Mouse (Mus musculus): ENCODE results near the gene Rbm17.

DNA sequence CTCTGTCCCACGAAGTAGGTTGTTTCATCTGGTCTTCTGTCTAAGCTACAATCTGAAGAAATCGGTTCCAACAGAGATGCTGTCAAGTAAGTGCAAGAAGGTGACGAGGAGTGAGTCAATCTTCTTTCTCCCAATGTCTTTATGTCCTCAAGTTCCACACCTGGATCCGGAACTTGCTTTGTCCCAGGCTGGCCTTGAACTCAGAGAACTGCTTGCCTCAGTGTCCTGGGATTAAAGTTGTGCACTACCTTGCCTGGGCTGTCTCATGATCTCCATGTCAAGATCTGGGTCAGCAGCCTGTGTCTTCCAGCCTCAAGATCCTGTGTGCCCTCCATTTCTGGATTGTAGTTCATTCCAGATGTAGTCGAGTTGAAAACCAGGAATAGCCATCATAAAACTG lies at the start of gene Rbm17:
- TF ChIP-seq JUND (IDR thresholded peaks at IDR 0.05; ENCODE audit: low read depth, low read length) (no peak), TBP (IDR thresholded peaks at IDR 0.05; ENCODE audit: low read depth, low read length) (no peak), GATA1 (IDR thresholded peaks at IDR 0.05; ENCODE audit: low read depth, low read length) (no peak), CTCF (IDR thresholded peaks at IDR 0.05 in 2 of 3, conservative IDR thresholded peaks at IDR 0.05 in 1 of 3; ENCODE audit: control insufficient read depth in 1 of 3, insufficient read depth in 1 of 3, low read depth in 2 of 3, low read length in 3 of 3, poor library complexity in 1 of 3, severe bottlenecking in 1 of 3) (no peak), POLR2A (IDR thresholded peaks at IDR 0.05; ENCODE audit: control insufficient read depth in 1 of 2, insufficient read depth in 1 of 2, low read depth in 1 of 2, low read length in 2 of 2, poor library complexity in 1 of 2) (no peak), EP300 (IDR thresholded peaks at IDR 0.05; ENCODE audit: low read depth in 1 of 2, low read length in 2 of 2) (no peak), ZC3H11A (IDR thresholded peaks at IDR 0.05; ENCODE audit: low read depth, low read length) (no peak), MXI1 (IDR thresholded peaks at IDR 0.05; ENCODE audit: low read depth, low read length) (no peak), MAZ (IDR thresholded peaks at IDR 0.05; ENCODE audit: low read depth, low read length) (no peak), USF2 (IDR thresholded peaks at IDR 0.05; ENCODE audit: borderline replicate concordance in 1 of 2, insufficient read depth in 1 of 2, low read depth in 1 of 2, low read length in 2 of 2) (no peak), POLR2AphosphoS5 (IDR thresholded peaks at IDR 0.05; ENCODE audit: borderline replicate concordance, low read depth, low read length) (no peak), ETS1 (IDR thresholded peaks at IDR 0.05; ENCODE audit: low read depth, low read length) (no peak)

All from MEL (cell line).